Mouse (Mus musculus): ENCODE results near the gene Ffar3.

DNA sequence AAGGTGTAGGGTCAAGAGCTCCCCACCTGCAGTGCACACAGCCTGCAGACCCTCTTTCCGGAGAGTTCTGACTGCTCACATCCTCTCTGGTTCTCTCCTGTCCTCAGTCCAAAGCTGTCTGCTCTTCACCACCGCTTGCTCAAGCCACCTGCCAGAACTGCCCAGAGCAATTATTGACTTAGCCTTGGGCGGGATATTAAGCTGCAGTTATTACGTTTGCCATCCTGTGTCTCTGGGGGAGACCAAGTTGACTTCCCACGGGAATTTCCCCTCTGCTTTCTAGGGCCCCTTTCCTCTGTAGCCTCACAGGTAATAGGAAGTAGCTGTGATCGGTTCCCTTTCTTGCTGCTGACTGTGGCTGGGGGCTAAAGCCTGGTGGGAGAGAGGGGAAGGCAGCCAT is 35.8 kb downstream of the Ffar3 start:
- TF ChIP-seq POLR2A (IDR thresholded peaks at IDR 0.05; ENCODE audit: control insufficient read depth, extremely low read depth, insufficient read depth, low read length, poor library complexity) = no peak
- no peak for TF ChIP-seq CTCF (IDR thresholded peaks at IDR 0.05; ENCODE audit: borderline replicate concordance, control insufficient read depth, extremely low read depth, insufficient read depth, low read length, poor library complexity)
